Mouse (Mus musculus) hindbrain, embryonic 16.5 days (tissue): ENCODE measurements around the gene Cnot6l. TPM values are rescaled to one million over a fixed set of nuclear protein-coding genes. Genes with fewer than 3 reads are reported as not detected.

ENCODE experiments used
- ATAC-seq: fragments of 200-750 bp; cut with Nextera tagmentation; 2 replicates; pipeline ENCODE4 v1.8.0; 2017; ENCODE audit warnings: moderate TSS enrichment, moderate library complexity
- H3K27ac ChIP-seq: fragments of 300-500 bp; sonication (generic); 2 replicates; pipeline ENCODE4 v1.5.1; 2014; ENCODE audit warnings: low read depth, mild to moderate bottlenecking, control low read depth, low read length, moderate library complexity
- H3K27me3 ChIP-seq: fragments of 300-500 bp; sonication (generic); replicated peaks from 2 replicates; pipeline ENCODE4 v1.6.1; 2014; ENCODE audit warnings: low read length; ENCODE audit not compliant: control insufficient read depth, insufficient read depth
- H3K36me3 ChIP-seq: fragments of 300-500 bp; sonication (generic); 2 replicates; pipeline ENCODE4 v1.6.1; 2014; ENCODE audit warnings: mild to moderate bottlenecking, low read length, moderate library complexity, mixed read lengths; ENCODE audit not compliant: control insufficient read depth, insufficient read depth
- H3K4me1 ChIP-seq: fragments of 300-500 bp; sonication (generic); 2 replicates; pipeline ENCODE4 v1.6.1; 2014; ENCODE audit warnings: low read depth, low read length; ENCODE audit not compliant: control insufficient read depth, insufficient read depth
- H3K4me2 ChIP-seq: fragments of 300-500 bp; sonication (generic); 2 replicates; pipeline ENCODE4 v1.6.1; 2014; ENCODE audit warnings: mild to moderate bottlenecking, low read length, control low read depth, moderate library complexity
- H3K4me3 ChIP-seq: fragments of 300-500 bp; sonication (generic); 2 replicates; pipeline ENCODE4 v1.5.1; 2014; ENCODE audit warnings: mild to moderate bottlenecking, low read length, control low read depth, moderate library complexity
- H3K9ac ChIP-seq: fragments of 300-500 bp; sonication (generic); 2 replicates; pipeline ENCODE4 v1.6.1; 2014; ENCODE audit warnings: low read depth, mild to moderate bottlenecking, control low read depth, low read length, moderate library complexity
- H3K9me3 ChIP-seq: fragments of 300-500 bp; sonication (generic); 2 replicates; pipeline ENCODE4 v1.6.1; 2014; ENCODE audit warnings: mild to moderate bottlenecking, low read length, moderate library complexity; ENCODE audit not compliant: control insufficient read depth
- WGBS: fragments of 180-500 bp; shearing (Covaris S2); extraction: QIAGEN DNeasy Blood & Tissue Kit; methylation state at CpG from one replicate; pipeline ENCODE4 v1.1.7; 2014; 5-methylcytosine and 5-hydroxymethylcytosine counted together
- polyA plus RNA-seq: library from polyadenylated mRNA; unstranded; fragments of >200 nt; fragmentation: Nextera tagmentation; extraction: Ambion mirVana; gene quantifications from 2 replicates; pipeline ENCODE4 v1.2.1, GENCODE M21; 2015

Cnot6l gene
- polyA plus RNA-seq, 1 experiment from 2014 or later, result 11.8 TPM

DNA sequence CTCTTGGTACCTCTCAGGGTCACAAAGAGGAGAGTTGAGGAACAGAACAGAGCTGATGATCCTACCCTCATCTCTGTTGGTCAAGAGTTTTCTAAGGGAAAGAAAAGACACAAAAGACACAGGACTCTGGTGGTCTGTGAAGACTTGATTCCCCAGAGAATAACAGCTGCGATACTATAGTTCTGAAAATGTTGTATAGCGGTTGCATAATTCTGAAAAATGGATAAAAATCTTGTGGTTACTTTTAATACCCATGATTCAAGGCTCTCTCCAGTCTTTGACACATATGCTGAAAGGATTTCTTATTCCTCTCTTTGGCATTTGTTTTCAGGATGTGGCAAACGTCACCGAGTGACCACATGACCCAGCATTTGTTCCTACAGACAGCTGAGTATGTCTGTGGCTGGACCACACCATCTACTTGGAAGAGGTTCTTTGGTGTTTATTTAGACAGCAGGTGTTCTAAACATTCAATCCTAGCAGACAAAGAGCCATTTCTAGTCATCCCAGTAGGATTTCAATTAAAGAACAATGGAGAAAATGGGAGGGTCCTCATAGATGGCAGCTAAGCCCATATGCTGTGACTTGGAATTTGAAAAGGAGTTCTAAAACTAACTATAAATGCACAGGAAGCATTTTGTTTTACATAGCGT, 124.7 kb downstream of the Cnot6l start:
- H3K27ac ChIP-seq, result no peak overlapping the region
- ATAC-seq, result no peak
- H3K4me2 ChIP-seq, result no peak overlapping the region
- 69% methylated on average over 5 of the region's 5 CpGs for WGBS
- no peaks in the 10 kb centered on the region for H3K9me3 ChIP-seq
- no peaks in the 10 kb centered on the region for H3K36me3 ChIP-seq
- H3K9ac ChIP-seq, result no peak overlapping the region
- H3K27me3 ChIP-seq, result no peaks in the 10 kb centered on the region
- H3K4me3 ChIP-seq, result no peak overlapping the region
- H3K4me1 ChIP-seq, result no peaks in the 10 kb centered on the region

GRCm38 (mm10) chr5:96037684-96038121, 126.3 kb downstream of the Cnot6l start:
- Histone ChIP-seq H3K4me3 (no peak overlapping the region), H3K36me3 (no peaks in the 10 kb centered on the region), H3K9me3 (no peaks in the 10 kb centered on the region), H3K9ac (no peak overlapping the region), H3K4me2 (no peak overlapping the region), H3K4me1 (no peaks in the 10 kb centered on the region), H3K27me3 (no peaks in the 10 kb centered on the region), H3K27ac (no peak overlapping the region)
- ATAC-seq, result peak; percentile 82
- 47% methylated on average over 8 of the region's 8 CpGs for WGBS

DNA sequence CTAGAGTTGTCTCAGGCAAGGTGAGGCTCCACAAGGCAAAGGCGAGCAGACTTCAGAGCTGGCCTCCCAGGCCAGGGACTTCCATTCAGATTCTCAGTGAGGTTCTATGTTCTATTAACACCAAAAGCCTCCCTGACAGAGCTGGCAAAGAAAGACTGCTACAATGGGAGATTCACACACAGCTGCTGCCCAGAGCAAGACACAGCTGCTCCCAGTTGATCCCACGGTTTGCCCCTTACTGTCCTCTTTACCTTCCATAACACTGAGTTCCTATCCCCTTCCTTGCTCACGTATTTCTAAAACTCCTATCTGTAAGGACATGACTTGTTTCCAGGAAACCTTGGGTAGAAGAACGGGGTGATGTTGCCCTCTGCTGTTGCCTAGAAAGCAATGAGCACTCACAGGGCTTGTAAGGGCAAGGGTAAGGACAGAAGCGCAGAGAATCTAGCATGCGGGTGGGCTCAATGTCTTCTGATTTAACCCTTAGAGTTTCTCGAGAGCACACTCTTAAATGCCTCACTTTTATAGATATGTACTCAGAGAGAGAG, 127.8 kb downstream of the Cnot6l start:
- Histone ChIP-seq H3K4me1 (no peaks in the 10 kb centered on the region), H3K27ac (no peak overlapping the region), H3K36me3 (no peaks in the 10 kb centered on the region), H3K4me2 (no peak overlapping the region), H3K9me3 (no peaks in the 10 kb centered on the region), H3K9ac (no peak overlapping the region), H3K27me3 (no peaks in the 10 kb centered on the region), H3K4me3 (no peak overlapping the region)
- 64% methylated on average over 7 of the region's 7 CpGs for WGBS
- no peak for ATAC-seq

- H3K9ac ChIP-seq, result no peak overlapping the region
- no peaks in the 10 kb centered on the region for H3K4me1 ChIP-seq
- H3K27ac ChIP-seq, result no peak overlapping the region
- H3K4me3 ChIP-seq, result no peak overlapping the region
- no peaks in the 10 kb centered on the region for H3K27me3 ChIP-seq
- H3K4me2 ChIP-seq, result no peak overlapping the region
- no peaks in the 10 kb centered on the region for H3K9me3 ChIP-seq
- ATAC-seq, result no peak
- H3K36me3 ChIP-seq, result no peaks in the 10 kb centered on the region
- WGBS, result 19% methylated on average over 1 of the region's 1 CpGs
Measured at GRCm38 (mm10) chr5:96034101-96034500, 129.9 kb downstream of the Cnot6l start.

DNA sequence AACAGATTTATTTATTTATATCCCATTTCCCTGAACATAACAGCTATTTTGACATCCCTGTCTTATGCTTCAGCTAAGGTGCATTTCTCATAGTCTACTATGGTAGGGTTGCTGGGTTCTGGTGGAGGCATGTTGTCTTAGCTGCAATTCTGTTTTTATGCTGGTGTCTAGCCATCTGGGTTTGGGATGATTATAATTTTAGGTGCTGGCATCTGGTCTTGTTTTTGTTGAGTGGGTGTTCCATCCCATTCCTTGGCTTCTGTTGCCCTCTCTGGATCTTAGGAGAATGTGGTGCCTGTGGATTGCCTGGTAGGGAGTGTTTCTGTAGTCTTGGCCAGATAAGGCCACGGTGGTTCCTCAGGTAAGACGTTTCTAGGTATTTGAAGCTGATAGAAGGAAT, 134.2 kb downstream of the Cnot6l start:
- no peak for ATAC-seq
- Histone ChIP-seq H3K4me3 (no peak overlapping the region), H3K9ac (no peak overlapping the region), H3K4me1 (no peaks in the 10 kb centered on the region), H3K36me3 (no peaks in the 10 kb centered on the region), H3K27me3 (no peaks in the 10 kb centered on the region), H3K4me2 (no peak overlapping the region), H3K9me3 (no peaks in the 10 kb centered on the region), H3K27ac (no peak overlapping the region)
- WGBS, result 90% methylated on average over 2 of the region's 2 CpGs

Other genes starting within 250 kb of the Cnot6l start
- 0.36 and 0.40 TPM in 2 replicates for gene Cxcl13, start 207.2 kb downstream of the Cnot6l start, polyA plus RNA-seq
- 14.2 and 16.3 TPM in 2 replicates for gene Mrpl1, start 45.3 kb upstream of the Cnot6l start, polyA plus RNA-seq
- 5.1 and 6.4 TPM in 2 replicates for gene Fras1, start 209.8 kb upstream of the Cnot6l start, polyA plus RNA-seq